Mouse (Mus musculus) hindbrain, postnatal 0 days (tissue): ENCODE results near the gene Ier5. TPM values are rescaled to one million over a fixed set of nuclear protein-coding genes. Genes with fewer than 3 reads are reported as not detected.

Source experiments
- ATAC-seq: fragments of 200-750 bp; cut with Nextera tagmentation; 2 replicates; pipeline ENCODE4 v1.8.0; 2017; ENCODE audit warnings: mild to moderate bottlenecking, moderate TSS enrichment, moderate library complexity
- DNase-seq: peaks from one replicate; pipeline ENCODE4 v3.0.0-alpha.2; 2015; ENCODE audit warnings: low spot score
- H3K27ac ChIP-seq: fragments of 300-500 bp; sonication (generic); 2 replicates; pipeline ENCODE4 v1.5.1; 2014; ENCODE audit warnings: mild to moderate bottlenecking
- H3K27me3 ChIP-seq: fragments of 300-500 bp; sonication (generic); 2 replicates; pipeline ENCODE4 v1.6.1; 2014; ENCODE audit warnings: low read length, mixed read lengths; ENCODE audit not compliant: insufficient read depth
- H3K36me3 ChIP-seq: fragments of 300-500 bp; sonication (generic); 2 replicates; pipeline ENCODE4 v1.6.1; 2014; ENCODE audit warnings: low read length, mixed read lengths; ENCODE audit not compliant: insufficient read depth
- H3K4me1 ChIP-seq: fragments of 300-500 bp; sonication (generic); 2 replicates; pipeline ENCODE4 v1.6.1; 2014; ENCODE audit warnings: antibody characterized with exemption, low read length, mixed read lengths; ENCODE audit not compliant: insufficient read depth
- H3K4me2 ChIP-seq: fragments of 300-500 bp; sonication (generic); 2 replicates; pipeline ENCODE4 v1.6.1; 2014; ENCODE audit warnings: low read depth, mild to moderate bottlenecking, low read length, moderate library complexity, mixed read lengths
- H3K4me3 ChIP-seq: fragments of 300-500 bp; sonication (generic); 2 replicates; pipeline ENCODE4 v1.5.1; 2014; ENCODE audit warnings: low read length
- H3K9ac ChIP-seq: fragments of 300-500 bp; sonication (generic); replicated peaks from 2 replicates; pipeline ENCODE4 v1.6.1; 2014; ENCODE audit warnings: mild to moderate bottlenecking, low read length, moderate library complexity, mixed read lengths
- H3K9me3 ChIP-seq: fragments of 300-500 bp; sonication (generic); 2 replicates; pipeline ENCODE4 v1.6.1; 2016; ENCODE audit warnings: low read length, mixed read lengths
- CTCF ChIP-seq: IDR thresholded peaks from 2 replicates; pipeline ENCODE4 v1.5.1; 2016; ENCODE audit warnings: antibody characterized with exemption, control low read depth, low read depth
- WGBS: fragments of 180-500 bp; shearing (Covaris S2); extraction: QIAGEN DNeasy Blood & Tissue Kit; methylation state at CpG from one replicate; pipeline ENCODE4 v1.1.7; 2014; 5-methylcytosine and 5-hydroxymethylcytosine counted together
- polyA plus RNA-seq: library from polyadenylated mRNA; unstranded; fragments of >200 nt; fragmentation: Nextera tagmentation; extraction: Ambion mirVana; gene quantifications from 2 replicates; pipeline ENCODE4 v1.2.1, GENCODE M21; 2015
- total RNA-seq: library from RNA; depleted of rRNA; stranded (reverse); fragments of >200 nt; gene quantifications from 2 replicates; pipeline ENCODE4 v1.2.3, GENCODE M21; 2014

The Ier5 gene
- total and polyA plus RNA-seq, 2 experiments from 2014 or later: 5.2 to 51.4 TPM

DNA sequence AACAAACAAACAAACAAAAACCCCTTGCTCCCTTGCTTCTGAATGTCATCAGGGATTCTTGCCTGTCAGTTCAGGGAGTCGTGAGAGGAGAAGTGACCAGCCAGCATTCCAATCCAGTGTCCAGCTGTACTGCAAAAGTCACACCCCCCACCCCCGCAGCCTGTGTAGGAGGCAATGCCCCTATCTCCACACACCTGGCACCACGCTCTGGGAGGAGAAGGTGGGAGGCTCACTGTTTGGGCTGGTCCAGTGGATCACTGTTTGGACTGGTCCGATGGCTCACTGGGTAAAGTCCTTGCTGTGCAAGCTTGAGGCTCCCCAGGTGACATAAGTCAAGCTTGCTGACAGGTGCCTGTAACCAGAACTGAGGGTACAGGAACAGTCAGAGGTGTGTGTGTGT lies 12.7 kb upstream of the Ier5 start:
- WGBS: 56% methylated on average over 4 of the region's 4 CpGs
- Histone ChIP-seq H3K9ac (no peak overlapping the region), H3K27ac (no peak overlapping the region), H3K27me3 (no peaks in the 10 kb centered on the region), H3K4me2 (no peak overlapping the region), H3K9me3 (no peaks in the 10 kb centered on the region), H3K36me3 (no peaks in the 10 kb centered on the region), H3K4me1 (peaks cover 9% of the 10 kb centered on the region), H3K4me3 (no peak overlapping the region)
- no peak for ATAC-seq
- DNase-seq: no peak
- TF ChIP-seq CTCF: no peak

DNA sequence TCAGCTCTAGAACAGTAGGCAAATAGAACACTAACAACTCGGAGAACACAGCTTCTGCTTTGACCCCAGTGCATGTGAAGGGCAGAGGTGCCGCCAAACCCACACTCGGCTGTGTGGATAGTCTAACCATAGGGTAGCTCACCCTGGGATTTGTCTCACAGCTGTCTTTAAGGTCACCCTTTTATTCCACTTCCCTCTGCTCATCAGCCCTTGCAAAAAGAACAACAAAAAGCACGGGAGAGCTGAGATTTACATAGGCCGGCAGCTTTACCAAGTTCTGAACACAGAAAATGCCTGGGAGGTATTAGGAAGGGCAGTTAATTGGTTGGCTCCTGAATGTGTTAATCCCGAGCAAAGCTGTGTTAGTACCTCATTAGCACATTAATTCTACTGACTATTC lies 12.1 kb upstream of the Ier5 start:
- H3K4me3 ChIP-seq: no peak overlapping the region
- peaks cover 9% of the 10 kb centered on the region for H3K4me1 ChIP-seq
- no peak for ATAC-seq
- no peaks in the 10 kb centered on the region for H3K27me3 ChIP-seq
- WGBS: 32% methylated on average over 6 of the region's 6 CpGs
- DNase-seq: no peak
- no peaks in the 10 kb centered on the region for H3K9me3 ChIP-seq
- no peak overlapping the region for H3K4me2 ChIP-seq
- H3K36me3 ChIP-seq: no peaks in the 10 kb centered on the region
- no peak overlapping the region for H3K9ac ChIP-seq
- TF ChIP-seq CTCF: no peak
- H3K27ac ChIP-seq: no peak overlapping the region

DNA sequence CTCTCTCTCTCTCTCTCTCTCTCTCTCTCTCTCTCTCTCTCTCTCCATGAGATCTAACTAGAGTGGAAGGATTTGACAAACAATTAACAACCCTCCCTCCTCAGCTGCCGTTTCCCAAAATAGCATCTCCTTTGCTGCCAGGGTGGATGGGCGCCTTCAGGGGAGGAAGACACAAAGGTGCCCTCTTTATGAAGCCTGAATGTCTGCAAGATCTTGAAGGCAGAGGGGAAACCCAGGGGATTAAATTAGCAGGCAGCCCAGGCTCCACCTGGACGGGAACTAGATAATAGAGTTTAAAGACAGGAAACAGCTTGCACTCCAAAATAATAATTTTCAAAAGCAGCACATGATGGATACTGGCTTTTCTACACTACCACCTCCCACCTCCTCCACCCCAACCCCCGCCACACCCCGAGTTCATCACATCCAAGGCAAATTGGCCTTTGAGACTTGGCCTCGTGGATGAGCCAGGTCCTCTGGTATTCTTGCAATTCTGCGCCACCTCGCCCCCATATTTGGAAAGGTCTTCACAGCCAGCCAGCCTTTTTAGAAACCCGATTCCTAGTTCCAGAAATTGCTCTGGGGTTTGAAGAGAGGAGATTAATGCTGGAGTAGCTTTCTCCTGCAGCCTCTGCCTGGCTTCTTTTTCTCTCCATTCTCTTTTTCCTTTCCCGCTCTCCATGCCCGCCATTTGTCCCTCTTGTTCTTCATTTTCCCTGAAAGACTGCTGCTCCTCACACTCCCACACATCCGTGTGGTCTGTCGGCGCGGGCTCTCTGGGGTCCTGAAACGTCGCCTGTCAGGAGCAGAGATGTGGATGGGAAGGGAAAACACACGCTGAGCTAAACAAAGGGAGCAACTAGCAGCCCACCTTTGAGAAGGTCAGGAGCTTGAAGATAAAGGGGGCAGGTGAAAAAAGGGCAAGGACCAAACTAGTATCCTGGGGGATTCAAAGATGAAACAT lies 10.2 kb upstream of the Ier5 start:
- 16% methylated on average over 18 of the region's 18 CpGs for WGBS
- peaks cover 9% of the 10 kb centered on the region for H3K4me1 ChIP-seq
- H3K27ac ChIP-seq: peak overlapping the region; percentile 69
- H3K9ac ChIP-seq: peak overlapping the region; percentile 22; the same call in 1 of the 2 replicates
- peak overlapping the region; percentile 14 for H3K4me2 ChIP-seq
- TF ChIP-seq CTCF: no peak
- no peak overlapping the region for H3K4me3 ChIP-seq
- ATAC-seq: no peak
- H3K9me3 ChIP-seq: no peaks in the 10 kb centered on the region
- H3K27me3 ChIP-seq: no peaks in the 10 kb centered on the region
- no peaks in the 10 kb centered on the region for H3K36me3 ChIP-seq
- peak; percentile 43 for DNase-seq

DNA sequence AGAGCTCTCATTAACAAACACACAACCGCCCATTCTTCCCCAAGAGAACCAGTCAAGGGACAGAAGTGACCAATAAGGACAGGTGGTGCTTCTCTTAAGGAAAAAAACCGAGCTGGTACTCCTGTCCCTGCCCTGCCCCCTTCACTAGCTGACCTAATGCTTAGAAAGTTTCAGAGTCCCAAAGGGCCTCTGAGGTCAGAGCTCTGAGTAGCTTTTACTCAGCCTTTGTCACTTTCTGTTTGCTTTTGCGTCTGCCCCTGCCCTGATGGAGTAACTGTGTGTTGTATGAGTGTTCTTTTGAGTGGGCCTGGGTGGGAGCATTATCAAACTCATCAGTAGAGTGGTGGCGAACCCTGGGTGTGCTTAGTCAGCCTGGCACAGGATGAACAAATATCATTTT lies 9.0 kb upstream of the Ier5 start:
- H3K9me3 ChIP-seq: no peaks in the 10 kb centered on the region
- no peaks in the 10 kb centered on the region for H3K27me3 ChIP-seq
- H3K4me1 ChIP-seq: peaks cover 9% of the 10 kb centered on the region
- 50% methylated on average over 4 of the region's 4 CpGs for WGBS
- DNase-seq (no peak), ATAC-seq (no peak)
- H3K9ac ChIP-seq: no peak overlapping the region
- no peaks in the 10 kb centered on the region for H3K36me3 ChIP-seq
- H3K4me3 ChIP-seq: no peak overlapping the region
- TF ChIP-seq CTCF: no peak
- H3K4me2 ChIP-seq: no peak overlapping the region
- H3K27ac ChIP-seq: no peak overlapping the region

DNA sequence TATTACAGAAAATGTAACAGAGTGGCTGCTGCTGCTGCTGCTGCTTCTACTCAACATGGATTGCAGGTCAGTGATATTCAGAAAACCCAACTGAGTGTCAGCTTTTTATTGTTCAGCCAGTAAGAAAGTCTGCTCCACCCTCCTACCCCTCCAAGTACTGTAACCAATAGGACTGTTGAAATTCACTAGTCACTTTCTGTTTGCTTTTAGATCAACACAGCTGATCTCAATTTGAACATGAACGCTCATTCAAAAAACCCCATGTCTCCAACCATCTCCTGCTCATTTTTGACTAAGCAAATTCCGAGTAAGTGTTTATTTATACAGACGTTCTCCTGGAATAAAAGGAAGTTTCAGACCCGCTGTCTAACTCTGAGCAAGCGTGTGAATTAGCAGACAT lies 8.4 kb upstream of the Ier5 start:
- no peaks in the 10 kb centered on the region for H3K9me3 ChIP-seq
- no peak for ATAC-seq
- H3K9ac ChIP-seq: no peak overlapping the region
- no peaks in the 10 kb centered on the region for H3K36me3 ChIP-seq
- WGBS: 61% methylated on average over 5 of the region's 5 CpGs
- TF ChIP-seq CTCF: no peak
- H3K27ac ChIP-seq: no peak overlapping the region
- peaks cover 9% of the 10 kb centered on the region for H3K4me1 ChIP-seq
- DNase-seq: no peak
- no peak overlapping the region for H3K4me2 ChIP-seq
- no peak overlapping the region for H3K4me3 ChIP-seq
- H3K27me3 ChIP-seq: no peaks in the 10 kb centered on the region

DNA sequence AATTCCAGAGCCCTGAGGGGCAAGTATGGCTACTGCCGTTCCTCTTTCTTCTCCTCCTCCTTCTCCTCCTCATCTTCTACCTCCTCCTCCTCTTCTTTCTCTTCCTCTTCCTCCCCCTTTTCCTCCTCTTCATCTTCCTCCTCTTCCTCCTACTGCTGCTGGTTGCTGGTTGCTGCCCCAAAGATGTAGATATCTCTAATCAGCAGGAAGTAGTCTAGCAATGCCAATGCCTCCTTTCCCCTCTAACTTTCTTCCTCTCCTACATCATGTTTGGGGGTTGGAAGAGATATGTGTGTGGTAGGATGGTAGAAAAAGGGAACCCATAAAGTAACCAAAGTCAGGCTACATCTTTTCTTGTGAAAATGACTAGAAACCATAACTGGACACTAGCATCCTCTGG lies 6.9 kb upstream of the Ier5 start:
- Histone ChIP-seq H3K9me3 (no peaks in the 10 kb centered on the region), H3K36me3 (no peaks in the 10 kb centered on the region), H3K27me3 (no peaks in the 10 kb centered on the region), H3K4me2 (no peak overlapping the region), H3K4me3 (no peak overlapping the region), H3K27ac (no peak overlapping the region), H3K4me1 (peaks cover 9% of the 10 kb centered on the region), H3K9ac (no peak overlapping the region)
- ATAC-seq (no peak), DNase-seq (no peak)
- no peak for TF ChIP-seq CTCF
- WGBS: 74% methylated on average over 1 of the region's 1 CpGs

DNA sequence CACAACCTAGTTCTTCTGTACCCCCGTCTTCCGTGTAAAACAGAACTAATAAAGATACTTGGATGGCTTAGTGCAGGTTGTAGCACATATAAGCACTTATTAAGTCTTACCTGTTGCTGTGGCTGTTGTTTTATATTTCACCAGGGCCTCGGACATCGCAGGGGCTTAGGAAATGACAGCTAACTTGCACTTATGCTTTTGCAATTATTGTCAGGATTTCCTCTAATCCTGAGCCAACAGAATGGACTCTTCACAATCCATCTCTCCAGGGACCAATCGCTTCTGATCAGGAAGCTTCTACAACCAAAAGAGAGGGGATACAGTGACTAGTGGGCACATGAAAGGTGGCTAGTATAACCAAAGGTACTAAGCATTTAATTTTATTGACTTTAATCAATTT lies 4.6 kb upstream of the Ier5 start:
- Histone ChIP-seq H3K4me3 (no peak overlapping the region), H3K27ac (no peak overlapping the region), H3K36me3 (no peaks in the 10 kb centered on the region), H3K4me2 (no peak overlapping the region), H3K9ac (no peak overlapping the region), H3K4me1 (no peaks in the 10 kb centered on the region), H3K9me3 (no peaks in the 10 kb centered on the region), H3K27me3 (no peaks in the 10 kb centered on the region)
- ATAC-seq (no peak), DNase-seq (no peak)
- TF ChIP-seq CTCF: no peak
- WGBS: 85% methylated on average over 5 of the region's 5 CpGs
